Mouse (Mus musculus): Measurements from ENCODE around the gene Ap2b1. TPM values are rescaled to one million over a fixed set of nuclear protein-coding genes. Genes with fewer than 3 reads are reported as not detected.

Gene Ap2b1
- polyA plus RNA-seq, 1 experiment from 2014 or later, result 135 TPM

DNA sequence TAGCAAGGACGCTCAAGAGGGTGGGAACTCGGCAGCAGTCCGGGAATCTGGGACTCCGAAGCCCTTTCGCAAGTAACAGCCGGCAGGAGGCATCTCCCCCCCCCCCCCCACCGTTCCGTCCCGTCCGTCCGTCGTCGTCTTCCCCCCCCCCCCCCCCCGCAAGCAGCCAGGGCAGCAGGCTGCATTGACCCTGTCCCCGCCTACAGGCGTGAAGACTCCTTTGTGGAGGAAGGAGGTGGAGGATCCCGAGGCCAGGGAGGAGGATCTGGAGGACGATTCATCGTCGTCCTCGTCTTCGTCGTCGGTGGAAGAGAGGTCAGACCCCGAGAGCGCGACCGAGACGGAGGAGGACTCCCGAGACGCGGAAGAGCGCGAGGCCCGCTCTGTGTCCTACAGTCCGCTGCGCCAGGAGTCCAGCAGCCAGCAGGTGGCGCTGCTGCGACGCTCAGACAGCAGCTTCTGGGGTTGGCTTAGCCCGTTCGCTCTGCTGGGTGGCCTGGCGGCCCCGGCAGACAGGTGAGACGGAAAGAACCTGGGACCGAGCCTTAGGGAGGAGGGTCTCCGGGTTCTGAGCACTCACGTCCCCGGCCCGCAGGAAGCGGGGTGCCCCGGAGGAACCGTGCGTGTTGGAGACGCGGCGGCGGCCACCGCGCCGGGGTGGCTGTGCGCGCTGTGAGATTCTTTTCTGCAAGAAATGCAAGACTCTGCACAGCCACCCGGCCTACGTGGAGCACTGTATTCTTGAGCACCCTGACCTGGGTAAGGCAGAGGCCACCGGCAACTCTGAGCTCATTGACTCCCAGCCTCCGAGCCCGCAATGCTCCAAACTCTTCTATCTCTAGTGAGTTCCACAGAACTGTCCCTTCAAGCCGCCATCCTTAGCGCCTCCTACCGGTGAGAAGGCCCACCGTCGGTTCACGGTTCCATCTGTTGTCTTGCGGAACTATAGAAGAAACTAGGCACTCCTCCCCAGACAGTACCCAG lies 141.5 kb downstream of the Ap2b1 start:
- peak overlapping the region; percentile 65 for H3K4me3 ChIP-seq (ENCODE audit: low read depth, low read length)
- WGBS, result under 1% methylated on average over 63 of the region's 75 CpGs
- H3K4me1 ChIP-seq (ENCODE audit: control insufficient read depth, insufficient read depth, low read length), result peaks cover 10% of the 10 kb centered on the region; the same call in 1 of the 2 replicates
- peak overlapping the region; percentile 70 for H3K9ac ChIP-seq (ENCODE audit: low read depth, low read length)
- peak overlapping the region; percentile 87 for H3K4me2 ChIP-seq (ENCODE audit: low read length)
- ATAC-seq, result peak; percentile 94
- H3K27ac ChIP-seq (ENCODE audit: low read length), result 0 out of 2 replicates have a peak overlapping the region, but pooled peaks have one; percentile 42
- no peaks in the 10 kb centered on the region for H3K9me3 ChIP-seq (replicated peaks; ENCODE audit: control insufficient read depth, low read length, poor library complexity, severe bottlenecking)
- peaks cover 40% of the 10 kb centered on the region for H3K27me3 ChIP-seq (ENCODE audit: control insufficient read depth, insufficient read depth, low read depth, low read length)
- no peaks in the 10 kb centered on the region for H3K36me3 ChIP-seq (ENCODE audit: control insufficient read depth, insufficient read depth, low read length)

DNA sequence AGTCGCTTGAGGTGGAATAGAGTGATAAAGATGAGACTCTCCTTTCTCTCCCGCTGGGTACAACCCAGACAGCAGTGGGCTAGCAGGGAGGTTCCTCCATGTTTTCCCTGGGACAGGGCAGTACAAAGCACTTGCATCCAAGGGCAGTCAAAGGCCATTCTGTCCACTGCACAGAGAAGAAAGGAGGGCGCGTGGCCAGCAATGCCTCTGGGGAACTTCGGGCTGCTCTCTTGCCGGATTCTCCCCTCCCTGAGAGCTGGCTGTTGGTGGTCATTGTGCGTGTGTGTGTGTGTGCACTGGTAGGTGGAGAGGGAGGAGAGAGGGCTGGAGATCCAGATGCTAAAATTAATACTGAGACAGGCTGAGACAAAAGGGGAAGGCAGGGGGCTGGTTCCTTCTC lies 142.4 kb downstream of the Ap2b1 start:
- Histone ChIP-seq H3K36me3 (ENCODE audit: control insufficient read depth, insufficient read depth, low read length) (no peaks in the 10 kb centered on the region), H3K27me3 (ENCODE audit: control insufficient read depth, insufficient read depth, low read depth, low read length) (peaks cover 43% of the 10 kb centered on the region), H3K27ac (ENCODE audit: low read length) (no peak overlapping the region), H3K4me2 (ENCODE audit: low read length) (no peak overlapping the region), H3K9ac (ENCODE audit: low read depth, low read length) (no peak overlapping the region), H3K4me3 (ENCODE audit: low read depth, low read length) (no peak overlapping the region), H3K9me3 (replicated peaks; ENCODE audit: control insufficient read depth, low read length, poor library complexity, severe bottlenecking) (no peaks in the 10 kb centered on the region), H3K4me1 (ENCODE audit: control insufficient read depth, insufficient read depth, low read length) (peaks cover 10% of the 10 kb centered on the region; the same call in 1 of the 2 replicates)
- WGBS, result 41% methylated on average over 7 of the region's 7 CpGs
- ATAC-seq, result no peak

GRCm38 (mm10) chr11:83442596-83443267 lies 143.9 kb downstream of the Ap2b1 start:
- H3K27ac ChIP-seq (ENCODE audit: low read length), result no peak overlapping the region
- peak overlapping the region; percentile 46; the same call in 1 of the 2 replicates for H3K9ac ChIP-seq (ENCODE audit: low read depth, low read length)
- peak overlapping the region; percentile 20 for H3K4me3 ChIP-seq (ENCODE audit: low read depth, low read length)
- peaks cover 10% of the 10 kb centered on the region; the same call in 1 of the 2 replicates for H3K4me1 ChIP-seq (ENCODE audit: control insufficient read depth, insufficient read depth, low read length)
- no peaks in the 10 kb centered on the region for H3K36me3 ChIP-seq (ENCODE audit: control insufficient read depth, insufficient read depth, low read length)
- peak; percentile 25; the same call in 1 of the 2 replicates for ATAC-seq
- 15% methylated on average over 29 of the region's 29 CpGs for WGBS
- H3K27me3 ChIP-seq (ENCODE audit: control insufficient read depth, insufficient read depth, low read depth, low read length), result peaks cover 43% of the 10 kb centered on the region
- no peaks in the 10 kb centered on the region for H3K9me3 ChIP-seq (replicated peaks; ENCODE audit: control insufficient read depth, low read length, poor library complexity, severe bottlenecking)
- peak overlapping the region; percentile 53 for H3K4me2 ChIP-seq (ENCODE audit: low read length)

DNA sequence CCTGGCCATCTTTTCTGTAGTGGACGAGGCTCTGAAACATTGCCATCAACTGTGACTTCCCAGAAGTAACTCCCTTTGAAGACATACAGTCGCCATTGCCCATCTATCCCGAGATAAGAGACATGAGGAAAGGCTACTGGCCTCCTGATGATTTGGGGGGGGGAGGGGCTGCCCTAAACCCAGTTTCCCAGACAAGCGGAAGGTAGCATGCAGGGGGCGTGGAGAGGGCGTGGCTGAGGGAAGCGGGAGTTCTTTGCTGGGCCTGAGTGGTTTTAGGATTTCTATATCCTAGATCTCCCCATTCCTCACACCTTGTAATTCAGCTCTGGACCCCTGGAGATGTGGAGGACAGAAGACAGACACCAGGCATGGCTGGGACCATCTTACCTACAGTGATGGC lies 145.0 kb downstream of the Ap2b1 start:
- no peak overlapping the region for H3K27ac ChIP-seq (ENCODE audit: low read length)
- no peaks in the 10 kb centered on the region for H3K9me3 ChIP-seq (replicated peaks; ENCODE audit: control insufficient read depth, low read length, poor library complexity, severe bottlenecking)
- 13% methylated on average over 7 of the region's 7 CpGs for WGBS
- no peak overlapping the region for H3K4me2 ChIP-seq (ENCODE audit: low read length)
- H3K27me3 ChIP-seq (ENCODE audit: control insufficient read depth, insufficient read depth, low read depth, low read length), result peaks cover 43% of the 10 kb centered on the region
- no peak overlapping the region for H3K9ac ChIP-seq (ENCODE audit: low read depth, low read length)
- H3K36me3 ChIP-seq (ENCODE audit: control insufficient read depth, insufficient read depth, low read length), result no peaks in the 10 kb centered on the region
- peaks cover 11% of the 10 kb centered on the region; the same call in 1 of the 2 replicates for H3K4me1 ChIP-seq (ENCODE audit: control insufficient read depth, insufficient read depth, low read length)
- no peak overlapping the region for H3K4me3 ChIP-seq (ENCODE audit: low read depth, low read length)
- no peak for ATAC-seq

DNA sequence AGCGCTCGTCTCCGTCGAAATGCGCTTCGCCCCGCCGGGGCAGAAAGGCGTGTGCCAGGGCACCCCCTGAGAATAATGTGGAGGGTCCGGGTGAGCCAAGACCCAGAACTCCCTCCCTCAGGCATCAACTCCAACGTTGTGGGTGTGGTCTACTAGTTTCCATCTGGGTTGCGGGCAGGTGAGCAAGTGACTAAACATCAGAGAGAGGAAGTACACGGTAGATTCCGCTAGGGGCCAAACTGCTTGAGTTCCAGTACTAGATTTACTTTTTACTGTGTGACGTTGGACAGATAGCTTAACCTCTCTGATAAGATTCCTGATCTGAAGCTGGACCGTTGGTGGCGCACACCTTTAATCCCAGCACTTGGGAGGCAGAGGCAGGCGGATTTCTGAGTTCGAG lies 146.2 kb downstream of the Ap2b1 start:
- Histone ChIP-seq H3K36me3 (ENCODE audit: control insufficient read depth, insufficient read depth, low read length) (no peaks in the 10 kb centered on the region), H3K4me1 (ENCODE audit: control insufficient read depth, insufficient read depth, low read length) (peaks cover 12% of the 10 kb centered on the region; the same call in 1 of the 2 replicates), H3K4me3 (ENCODE audit: low read depth, low read length) (peak overlapping the region; percentile 19), H3K9ac (ENCODE audit: low read depth, low read length) (0 out of 2 replicates have a peak overlapping the region, but pooled peaks have one; percentile 31), H3K9me3 (replicated peaks; ENCODE audit: control insufficient read depth, low read length, poor library complexity, severe bottlenecking) (no peaks in the 10 kb centered on the region), H3K27ac (ENCODE audit: low read length) (no peak overlapping the region), H3K4me2 (ENCODE audit: low read length) (peak overlapping the region; percentile 37), H3K27me3 (ENCODE audit: control insufficient read depth, insufficient read depth, low read depth, low read length) (peaks cover 43% of the 10 kb centered on the region)
- WGBS, result 33% methylated on average over 19 of the region's 19 CpGs
- ATAC-seq, result no peak

GRCm38 (mm10) chr11:83447612-83448011 lies 148.8 kb downstream of the Ap2b1 start:
- no peak overlapping the region for H3K4me3 ChIP-seq (ENCODE audit: low read depth, low read length)
- peaks cover 10% of the 10 kb centered on the region; the same call in 1 of the 2 replicates for H3K4me1 ChIP-seq (ENCODE audit: control insufficient read depth, insufficient read depth, low read length)
- H3K9me3 ChIP-seq (replicated peaks; ENCODE audit: control insufficient read depth, low read length, poor library complexity, severe bottlenecking), result no peaks in the 10 kb centered on the region
- H3K27me3 ChIP-seq (ENCODE audit: control insufficient read depth, insufficient read depth, low read depth, low read length), result peaks cover 30% of the 10 kb centered on the region
- no peak for ATAC-seq
- 85% methylated on average over 10 of the region's 10 CpGs for WGBS
- no peaks in the 10 kb centered on the region for H3K36me3 ChIP-seq (ENCODE audit: control insufficient read depth, insufficient read depth, low read length)
- H3K4me2 ChIP-seq (ENCODE audit: low read length), result no peak overlapping the region
- H3K9ac ChIP-seq (ENCODE audit: low read depth, low read length), result no peak overlapping the region
- H3K27ac ChIP-seq (ENCODE audit: low read length), result no peak overlapping the region

DNA sequence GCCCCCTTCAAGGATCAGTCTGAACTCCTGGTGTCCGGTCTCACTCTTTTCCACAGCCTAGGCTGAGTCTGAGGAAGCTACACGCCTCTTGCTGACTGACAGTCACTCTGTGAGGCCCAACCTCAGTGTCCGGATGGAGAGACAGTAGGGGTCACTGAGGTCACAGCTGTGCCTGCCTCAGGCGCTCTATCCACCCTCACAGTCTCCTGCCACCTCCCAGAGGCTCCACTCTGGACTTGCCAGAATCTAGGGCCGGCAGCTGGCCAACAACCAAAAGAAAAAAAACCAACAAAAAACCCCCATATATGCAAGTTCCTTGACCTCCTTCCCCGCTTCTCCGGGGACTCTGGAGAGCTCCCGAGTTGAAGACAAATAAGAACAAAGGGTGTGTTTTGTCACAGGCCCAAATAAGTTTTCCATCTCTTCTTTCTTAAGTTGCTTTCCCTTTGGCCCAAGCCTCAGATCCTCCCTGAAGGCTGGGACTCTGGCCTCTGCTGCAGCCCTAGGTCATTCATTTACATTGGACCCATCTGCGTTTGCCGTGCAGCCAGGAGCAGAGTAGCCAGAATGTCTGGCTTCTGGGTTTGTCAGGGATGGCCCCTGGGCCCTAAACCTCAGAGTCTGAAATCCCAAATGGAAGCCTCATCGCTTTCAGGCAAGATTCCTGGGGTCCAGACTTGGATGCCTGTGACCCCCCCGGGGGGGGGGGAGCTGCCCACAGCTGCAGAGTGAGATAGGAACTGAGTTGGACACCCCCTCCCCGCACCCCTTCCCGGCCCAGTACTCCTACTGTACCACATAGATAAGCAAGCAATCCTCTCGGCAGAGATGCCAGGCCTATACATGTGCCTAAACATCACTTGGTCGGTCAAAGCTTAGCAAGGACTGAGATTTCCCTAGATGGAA lies 149.4 kb downstream of the Ap2b1 start:
- no peak overlapping the region for H3K27ac ChIP-seq (ENCODE audit: low read length)
- no peak overlapping the region for H3K4me2 ChIP-seq (ENCODE audit: low read length)
- H3K36me3 ChIP-seq (ENCODE audit: control insufficient read depth, insufficient read depth, low read length), result no peaks in the 10 kb centered on the region
- H3K9ac ChIP-seq (ENCODE audit: low read depth, low read length), result no peak overlapping the region
- H3K9me3 ChIP-seq (replicated peaks; ENCODE audit: control insufficient read depth, low read length, poor library complexity, severe bottlenecking), result no peaks in the 10 kb centered on the region
- peaks cover 8% of the 10 kb centered on the region; the same call in 1 of the 2 replicates for H3K4me1 ChIP-seq (ENCODE audit: control insufficient read depth, insufficient read depth, low read length)
- no peak overlapping the region for H3K4me3 ChIP-seq (ENCODE audit: low read depth, low read length)
- peaks cover 27% of the 10 kb centered on the region for H3K27me3 ChIP-seq (ENCODE audit: control insufficient read depth, insufficient read depth, low read depth, low read length)
- ATAC-seq, result no peak
- WGBS, result 50% methylated on average over 16 of the region's 16 CpGs

DNA sequence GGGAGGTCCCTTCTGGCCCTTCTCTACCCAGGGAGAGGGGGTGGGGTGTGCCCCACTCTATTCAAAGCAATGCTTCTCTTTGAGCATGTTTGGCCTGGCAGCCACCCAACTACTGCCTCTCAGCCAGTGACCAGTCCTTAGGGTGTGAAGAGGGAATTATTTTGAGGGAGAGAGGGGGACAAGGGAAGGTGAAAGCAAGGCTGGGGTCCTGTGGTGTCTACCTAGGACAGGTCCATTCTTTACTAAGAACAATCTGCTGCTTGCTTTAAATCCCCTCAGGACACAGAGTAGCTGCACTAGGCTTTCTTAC lies 150.1 kb downstream of the Ap2b1 start:
- Histone ChIP-seq H3K9ac (ENCODE audit: low read depth, low read length) (no peak overlapping the region), H3K9me3 (replicated peaks; ENCODE audit: control insufficient read depth, low read length, poor library complexity, severe bottlenecking) (no peaks in the 10 kb centered on the region), H3K4me3 (ENCODE audit: low read depth, low read length) (no peak overlapping the region), H3K27ac (ENCODE audit: low read length) (no peak overlapping the region), H3K4me2 (ENCODE audit: low read length) (no peak overlapping the region), H3K27me3 (ENCODE audit: control insufficient read depth, insufficient read depth, low read depth, low read length) (peaks cover 20% of the 10 kb centered on the region), H3K36me3 (ENCODE audit: control insufficient read depth, insufficient read depth, low read length) (no peaks in the 10 kb centered on the region), H3K4me1 (ENCODE audit: control insufficient read depth, insufficient read depth, low read length) (peaks cover 8% of the 10 kb centered on the region; the same call in 1 of the 2 replicates)
- no peak for ATAC-seq

All from midbrain, embryonic 16.5 days (tissue).